Mouse (Mus musculus) kidney, adult 2 months (tissue): ENCODE measurements around the gene Acsl3.

Source experiments
- CTCF ChIP-seq: fragments of 200-500 bp; conservative IDR thresholded peaks from 2 replicates; pipeline ENCODE4 v1.5.1; 2011; ENCODE audit warnings: low read depth, mild to moderate bottlenecking, control low read depth, low read length, moderate library complexity, mixed read lengths; ENCODE audit not compliant: insufficient read depth, insufficient read length
- POLR2A ChIP-seq: fragments of 200-500 bp; IDR thresholded peaks from one replicate; pipeline ENCODE4 v1.6.1; 2011; ENCODE audit warnings: low read depth, low read length, control low read depth

- no peak for TF ChIP-seq POLR2A
- TF ChIP-seq CTCF, result peak; percentile 49
Observed at GRCm38 (mm10) chr1:78686872-78687271, 29.2 kb downstream of the Acsl3 start.
